ENCODE assay signal across 13 mouse cellular contexts in genomic region chr9:43107555-43107954, GRCm38 (mm10). TPM values are rescaled to one million over a fixed set of nuclear protein-coding genes. Genes with fewer than 3 reads are reported as not detected.
DNase-seq lines count a peak whose midpoint lies in the region; ATAC-seq and TF ChIP-seq lines count a peak whose summit lies in the region.
"Had no signal": no experiment of that assay in that cellular context is flagged by ENCODE, and none has a peak within 500 bp of the region (broad histone marks: within the 10 kb centered on the region; RNA-seq: fewer than 3 reads in every experiment).

No protein-coding gene starts in this region.

- H3K9ac ChIP-seq in embryonic facial prominence, embryonic 13.5 days = no peak overlapping the region
- no peak overlapping the region for H3K9ac ChIP-seq in lung, embryonic 16.5 days (ENCODE audit: low read length)
- no peak overlapping the region for H3K9ac ChIP-seq in stomach, postnatal 0 days (ENCODE audit: low read length)
- H3K9ac ChIP-seq: liver, embryonic 13.5 days; neural tube, embryonic 13.5 days had no signal

- no peaks in the 10 kb centered on the region for H3K9me3 ChIP-seq in embryonic facial prominence, embryonic 13.5 days
- no peaks in the 10 kb centered on the region for H3K9me3 ChIP-seq in embryonic facial prominence, embryonic 10.5 days
- H3K9me3 ChIP-seq in lung, embryonic 16.5 days (ENCODE audit: control insufficient read depth, low read length) = no peaks in the 10 kb centered on the region
- H3K9me3 ChIP-seq in stomach, postnatal 0 days (ENCODE audit: control insufficient read depth, low read length) = no peaks in the 10 kb centered on the region
- H3K9me3 ChIP-seq: forebrain, embryonic 10.5 days; liver, embryonic 13.5 days; neural tube, embryonic 13.5 days had no signal

- TF ChIP-seq CTCF in kidney, adult 2 months (conservative IDR thresholded peaks at IDR 0.05; ENCODE audit: insufficient read depth, insufficient read length, low read depth, low read length) = no peak
- no peak for TF ChIP-seq CTCF in stomach, postnatal 0 days (IDR thresholded peaks at IDR 0.05; ENCODE audit: low read depth)

- TF ChIP-seq EP300 in stomach, postnatal 0 days (optimal IDR thresholded peaks at IDR 0.05) = no peak

- peaks cover 19% of the 10 kb centered on the region for H3K36me3 ChIP-seq in embryonic facial prominence, embryonic 13.5 days
- H3K36me3 ChIP-seq in embryonic facial prominence, embryonic 10.5 days (replicated peaks) = peaks cover 23% of the 10 kb centered on the region
- H3K36me3 ChIP-seq in kidney, adult 2 months (ENCODE audit: control insufficient read depth, insufficient read depth, low read length) = no peaks in the 10 kb centered on the region
- H3K36me3 ChIP-seq in lung, embryonic 16.5 days (ENCODE audit: control insufficient read depth, insufficient read depth, low read length) = no peaks in the 10 kb centered on the region
- H3K36me3 ChIP-seq in stomach, postnatal 0 days (ENCODE audit: control insufficient read depth, insufficient read depth, low read length) = no peaks in the 10 kb centered on the region
- H3K36me3 ChIP-seq: liver, embryonic 13.5 days had no signal

- no peak overlapping the region for H3K4me3 ChIP-seq in embryonic facial prominence, embryonic 13.5 days
- no peak overlapping the region for H3K4me3 ChIP-seq in embryonic facial prominence, embryonic 10.5 days
- H3K4me3 ChIP-seq in kidney, adult 2 months (ENCODE audit: insufficient read depth, low read depth, low read length) = no peak overlapping the region
- H3K4me3 ChIP-seq in lung, embryonic 16.5 days (ENCODE audit: low read length) = peak overlapping the region; percentile 90; the same call in 1 of the 2 replicates
- H3K4me3 ChIP-seq in stomach, postnatal 0 days (ENCODE audit: low read depth, low read length) = no peak overlapping the region

- WGBS in embryonic facial prominence, embryonic 13.5 days = 61% methylated on average over 5 of the region's 5 CpGs
- WGBS in embryonic facial prominence, embryonic 10.5 days = 63% methylated on average over 5 of the region's 5 CpGs
- 37% methylated on average over 5 of the region's 5 CpGs for WGBS in kidney, adult 2 months
- 46% methylated on average over 5 of the region's 5 CpGs for WGBS in lung, embryonic 16.5 days
- 35% methylated on average over 5 of the region's 5 CpGs for WGBS in stomach, postnatal 0 days

- no peaks in the 10 kb centered on the region for H3K27me3 ChIP-seq in embryonic facial prominence, embryonic 13.5 days
- H3K27me3 ChIP-seq in embryonic facial prominence, embryonic 10.5 days (replicated peaks; ENCODE audit: low read depth, poor library complexity, severe bottlenecking) = no peaks in the 10 kb centered on the region
- H3K27me3 ChIP-seq in kidney, adult 2 months (replicated peaks; ENCODE audit: control insufficient read depth, insufficient read depth, low read length) = no peaks in the 10 kb centered on the region
- no peaks in the 10 kb centered on the region for H3K27me3 ChIP-seq in lung, embryonic 16.5 days (ENCODE audit: control insufficient read depth, insufficient read depth, low read depth, low read length)
- no peaks in the 10 kb centered on the region for H3K27me3 ChIP-seq in stomach, postnatal 0 days (ENCODE audit: control insufficient read depth, insufficient read depth, low read length)
- H3K27me3 ChIP-seq: neural tube, embryonic 13.5 days had no signal

- no peak overlapping the region for H3K27ac ChIP-seq in embryonic facial prominence, embryonic 13.5 days
- H3K27ac ChIP-seq in embryonic facial prominence, embryonic 10.5 days (replicated peaks) = no peak overlapping the region
- H3K27ac ChIP-seq in kidney, adult 2 months (ENCODE audit: insufficient read depth, low read depth, low read length) = peak overlapping the region; percentile 96; the same call in 1 of the 2 replicates
- H3K27ac ChIP-seq in lung, embryonic 16.5 days (ENCODE audit: low read length) = peak overlapping the region; percentile 94; the same call in 1 of the 2 replicates
- H3K27ac ChIP-seq in stomach, postnatal 0 days (replicated peaks) = peak overlapping the region; percentile 98; the same call in 1 of the 2 replicates
- H3K27ac ChIP-seq: forebrain, embryonic 10.5 days; liver, embryonic 13.5 days; neural tube, embryonic 13.5 days had no signal

- DNase-seq in embryonic facial prominence, embryonic 10.5 days (ENCODE audit: low spot score) = no peak
- no peak for DNase-seq in kidney, adult 2 months
- DNase-seq in kidney, postnatal 14 days = no peak
- DNase-seq in lung, postnatal 36 days = no peak
- no peak for DNase-seq in stomach, postnatal 0 days (ENCODE audit: low spot score)
- no peak for DNase-seq in MN1 (ENCODE audit: low spot score)
- DNase-seq: liver, embryonic 13.5 days; right cerebral cortex, postnatal 14 days had no signal

- peaks cover 22% of the 10 kb centered on the region for H3K4me1 ChIP-seq in embryonic facial prominence, embryonic 13.5 days
- H3K4me1 ChIP-seq in embryonic facial prominence, embryonic 10.5 days = peaks cover 36% of the 10 kb centered on the region
- H3K4me1 ChIP-seq in kidney, adult 2 months (ENCODE audit: control insufficient read depth, insufficient read depth, low read length) = peaks cover 18% of the 10 kb centered on the region
- H3K4me1 ChIP-seq in lung, embryonic 16.5 days (replicated peaks; ENCODE audit: control insufficient read depth, insufficient read depth, low read length) = peaks cover 19% of the 10 kb centered on the region
- H3K4me1 ChIP-seq in stomach, postnatal 0 days (replicated peaks; ENCODE audit: control insufficient read depth, insufficient read depth) = no peaks in the 10 kb centered on the region; the same call in 1 of the 2 replicates

- no peak for ATAC-seq in embryonic facial prominence, embryonic 13.5 days (ENCODE audit: insufficient number of reproducible peaks, insufficient read depth, low FRiP score, low TSS enrichment, low read depth)
- no peak for ATAC-seq in lung, embryonic 16.5 days (ENCODE audit: low read depth)
- ATAC-seq in stomach, postnatal 0 days (ENCODE audit: low FRiP score, low TSS enrichment) = no peak

- no peak for TF ChIP-seq POLR2A in kidney, adult 2 months (IDR thresholded peaks at IDR 0.05; ENCODE audit: low read depth, low read length)

- peak overlapping the region; percentile 82 for H3K4me2 ChIP-seq in embryonic facial prominence, embryonic 13.5 days
- H3K4me2 ChIP-seq in lung, embryonic 16.5 days (ENCODE audit: low read depth, low read length) = peak overlapping the region; percentile 82
- H3K4me2 ChIP-seq in stomach, postnatal 0 days (replicated peaks; ENCODE audit: low read depth) = 0 out of 2 replicates have a peak overlapping the region, but pooled peaks have one; percentile 78
- H3K4me2 ChIP-seq: midbrain, embryonic 11.5 days had no signal

RNA-seq across cellular contexts. Expression of gene Arhgef12, which starts 0.5 kb away (rescaled TPM):
- polyA plus RNA-seq in embryonic facial prominence, embryonic 13.5 days (2015; fragmentation: Nextera tagmentation; extraction: Ambion mirVana) = 16.1 and 16.9 TPM in 2 replicates
- 9.1 and 9.3 TPM in 2 replicates for polyA plus RNA-seq in embryonic facial prominence, embryonic 10.5 days (2016; fragmentation: Nextera tagmentation; extraction: Ambion mirVana)
- 47.6 and 48.0 TPM in 2 replicates for polyA plus RNA-seq in kidney, adult 2 months (2012; rRNA removed)
- 12.1 and 14.4 TPM in 2 replicates for polyA plus RNA-seq in lung, embryonic 16.5 days (2015; fragmentation: Nextera tagmentation; extraction: Ambion mirVana)
- 6.6 and 6.8 TPM in 2 replicates for polyA plus RNA-seq in stomach, postnatal 0 days (2015; fragmentation: Nextera tagmentation; extraction: Ambion mirVana)

RNA-seq across cellular contexts. Expression of gene Tmem136, which starts 8.8 kb away (rescaled TPM):
- polyA plus RNA-seq in embryonic facial prominence, embryonic 13.5 days (2015; fragmentation: Nextera tagmentation; extraction: Ambion mirVana) = 7.8 and 9.1 TPM in 2 replicates
- polyA plus RNA-seq in embryonic facial prominence, embryonic 10.5 days (2016; fragmentation: Nextera tagmentation; extraction: Ambion mirVana) = 11.8 and 12.0 TPM in 2 replicates
- 12.4 and 13.2 TPM in 2 replicates for polyA plus RNA-seq in kidney, adult 2 months (2012; rRNA removed)
- 4.2 and 4.4 TPM in 2 replicates for polyA plus RNA-seq in lung, embryonic 16.5 days (2015; fragmentation: Nextera tagmentation; extraction: Ambion mirVana)
- 1.8 and 2.1 TPM in 2 replicates for polyA plus RNA-seq in stomach, postnatal 0 days (2015; fragmentation: Nextera tagmentation; extraction: Ambion mirVana)

Comparison
In these comparisons a context has a peak if more than half of its experiments do, and no peak if none do; other contexts are left out.
1. H3K27ac ChIP-seq: peak in kidney, adult 2 months (single experiment), lung, embryonic 16.5 days (single experiment) and stomach, postnatal 0 days (single experiment); none in embryonic facial prominence, embryonic 13.5 days (single experiment) and embryonic facial prominence, embryonic 10.5 days (single experiment).
2. Peak in every context shown above with its lines, with median percentiles within 50 percentile points of each other: H3K4me2 ChIP-seq.